Mouse (Mus musculus) cerebellum, adult 9-10 months (tissue): Measurements from ENCODE around the gene Atp8b5.

Source experiments
- DNase-seq: peaks from one replicate; pipeline ENCODE4 v3.0.0; 2022

Atp8b5 gene

DNA sequence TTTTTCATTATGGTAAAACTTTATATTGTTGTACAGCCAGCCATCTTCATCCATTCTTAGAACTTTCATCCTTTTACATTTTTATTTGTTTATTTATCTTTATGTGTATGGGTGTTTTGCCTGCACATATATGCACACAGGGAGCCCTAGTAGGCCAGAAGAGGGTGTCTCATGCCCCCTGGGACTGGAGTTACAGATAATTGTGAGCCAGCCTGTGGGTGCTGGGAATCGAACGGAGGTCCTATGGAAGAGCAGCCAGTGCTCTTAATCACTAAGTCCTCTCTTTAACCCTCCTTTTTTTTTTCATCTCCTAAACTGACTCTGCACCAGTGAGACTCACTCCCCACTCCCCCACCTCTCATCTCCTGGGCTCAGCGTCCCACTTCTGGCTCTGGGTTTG is 117.6 kb downstream of the Atp8b5 start:
- peak; percentile 12 for DNase-seq

DNA sequence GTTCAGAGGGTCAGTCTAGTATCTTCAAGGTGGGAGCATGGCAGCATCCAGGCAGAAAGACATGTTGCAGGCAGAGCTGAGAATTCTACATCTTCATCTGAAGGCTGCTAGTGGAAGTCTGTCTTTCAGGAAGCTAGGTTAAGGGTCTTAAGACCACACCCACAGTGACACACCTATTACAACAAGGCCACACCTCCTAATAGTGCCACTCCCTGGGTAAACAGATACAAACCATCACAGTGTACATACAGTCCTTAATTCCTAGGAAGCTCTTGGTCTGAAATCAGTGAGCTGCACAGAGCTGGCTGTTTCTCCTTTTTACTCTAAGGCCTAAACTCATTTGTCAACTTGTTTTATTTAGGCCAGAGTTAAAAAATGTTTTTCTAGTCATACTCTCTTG is 120.0 kb downstream of the Atp8b5 start:
- DNase-seq = no peak

DNA sequence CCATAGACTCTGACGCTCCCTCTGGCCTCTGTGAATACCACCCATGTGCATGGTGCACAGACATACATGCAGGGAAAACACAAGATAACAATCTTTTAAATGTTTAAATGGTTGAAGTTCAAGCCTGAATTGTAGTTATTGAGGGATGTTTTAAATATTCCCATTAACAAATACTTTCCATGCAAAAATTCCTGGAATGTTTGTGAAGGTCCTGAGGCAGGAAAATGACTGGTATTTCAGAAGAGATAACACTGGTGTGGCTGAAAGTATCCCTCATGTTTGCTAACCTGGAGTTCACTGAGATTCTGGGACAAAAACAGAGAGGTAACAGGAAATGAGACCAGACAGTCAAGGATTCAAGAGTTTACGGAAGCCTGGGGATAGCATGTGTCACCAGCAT is 122.4 kb downstream of the Atp8b5 start:
- no peak for DNase-seq

DNA sequence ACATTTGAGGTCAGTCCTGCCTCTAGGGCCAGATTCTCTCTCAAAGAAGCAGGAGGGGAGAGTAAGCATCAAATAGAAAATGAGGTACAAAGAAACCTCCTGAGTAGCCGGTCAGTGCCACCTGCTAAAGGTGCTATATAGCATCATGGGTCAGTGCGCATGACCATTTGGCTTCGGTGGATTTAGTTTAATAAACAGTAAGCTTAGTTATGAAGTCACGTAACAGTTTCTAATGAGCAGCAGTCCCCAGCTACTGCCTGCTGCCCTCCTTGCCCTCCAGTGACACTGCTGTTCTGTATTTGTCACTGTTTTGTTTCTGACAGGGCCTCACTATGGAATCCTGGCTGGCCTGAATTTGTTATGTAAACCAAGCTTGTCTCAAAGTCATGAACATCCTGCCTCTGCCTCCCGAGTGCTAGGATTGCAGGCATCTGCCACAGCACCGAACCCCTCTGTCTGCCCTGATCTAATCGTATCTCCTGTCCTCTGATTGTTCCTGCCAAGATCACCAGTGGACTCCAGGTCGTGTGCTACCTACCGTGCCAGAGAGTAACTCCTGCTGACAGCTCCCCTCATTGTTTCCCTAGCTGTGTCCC is 123.0 kb downstream of the Atp8b5 start:
- no peak for DNase-seq

DNA sequence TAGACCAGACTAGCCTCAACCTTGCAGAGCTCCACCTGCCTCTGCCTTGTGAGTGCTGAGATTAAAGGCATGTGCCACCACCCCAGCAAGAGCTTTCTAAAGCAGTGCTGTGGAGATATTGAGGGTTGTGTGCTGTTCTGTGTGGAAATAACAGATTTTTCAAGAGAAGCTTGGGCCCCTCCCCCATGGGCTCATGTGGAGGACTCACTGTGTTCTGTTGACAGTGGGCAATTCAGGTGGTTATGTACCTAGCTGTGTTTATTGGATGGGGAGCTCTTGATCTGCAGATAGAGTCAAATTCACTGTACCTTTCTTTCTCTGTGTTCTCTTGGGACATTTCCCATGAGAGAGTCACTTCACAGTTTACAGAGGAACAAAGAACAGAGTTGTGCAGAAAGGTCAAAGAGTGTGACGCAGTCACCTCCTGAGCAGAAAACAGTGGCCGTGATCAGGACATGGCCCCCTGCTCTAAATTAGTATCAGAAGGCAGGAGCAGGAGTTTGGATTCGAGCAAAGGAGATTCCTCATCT is 124.6 kb downstream of the Atp8b5 start:
- DNase-seq = no peak

DNA sequence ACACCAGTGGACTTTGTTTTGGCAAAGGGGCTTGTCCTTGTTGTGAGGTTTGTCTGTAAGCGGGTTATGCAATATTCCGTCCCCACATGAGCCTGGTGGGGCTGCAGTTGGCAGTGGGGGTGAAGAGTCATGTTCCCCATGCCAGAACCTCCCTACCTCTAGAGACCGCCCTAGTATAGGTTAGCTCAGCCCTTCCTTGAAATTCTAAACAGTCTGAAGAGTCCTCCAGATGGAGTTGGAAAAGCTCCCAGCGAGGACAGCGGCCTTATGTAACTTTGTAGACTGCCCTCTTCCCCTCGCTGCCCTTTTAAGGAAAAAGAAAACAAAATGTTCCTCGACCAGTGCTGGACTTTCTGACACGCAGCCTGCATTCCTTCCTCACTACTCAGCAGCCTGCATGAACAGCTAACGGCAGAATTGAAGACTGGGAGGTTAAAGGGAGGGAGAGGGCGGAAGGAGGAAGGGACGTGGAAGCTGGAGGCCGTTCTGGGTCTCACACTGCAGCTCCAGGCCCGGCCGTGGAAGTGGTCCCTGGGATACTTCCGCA is 127.5 kb downstream of the Atp8b5 start:
- DNase-seq = peak; percentile 79

DNA sequence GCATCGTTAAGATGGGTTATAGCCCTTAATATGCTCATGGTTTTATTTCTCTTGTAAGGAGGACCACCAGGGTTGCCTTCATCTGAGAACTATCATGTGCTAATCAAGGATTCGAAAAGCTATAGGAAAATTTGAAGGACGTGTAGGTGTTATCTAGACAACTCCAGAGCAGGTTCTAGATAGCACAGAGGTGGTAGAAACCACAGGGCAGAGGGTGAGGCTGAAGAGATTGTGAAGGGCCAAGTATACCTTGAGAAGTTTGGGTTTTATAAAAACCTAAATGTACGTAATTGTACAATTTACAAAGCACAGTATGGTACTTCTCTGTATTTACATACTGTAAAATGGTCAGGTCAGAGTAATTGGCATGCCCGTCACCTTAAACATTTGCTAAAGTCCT is 128.2 kb downstream of the Atp8b5 start:
- DNase-seq = no peak

DNA sequence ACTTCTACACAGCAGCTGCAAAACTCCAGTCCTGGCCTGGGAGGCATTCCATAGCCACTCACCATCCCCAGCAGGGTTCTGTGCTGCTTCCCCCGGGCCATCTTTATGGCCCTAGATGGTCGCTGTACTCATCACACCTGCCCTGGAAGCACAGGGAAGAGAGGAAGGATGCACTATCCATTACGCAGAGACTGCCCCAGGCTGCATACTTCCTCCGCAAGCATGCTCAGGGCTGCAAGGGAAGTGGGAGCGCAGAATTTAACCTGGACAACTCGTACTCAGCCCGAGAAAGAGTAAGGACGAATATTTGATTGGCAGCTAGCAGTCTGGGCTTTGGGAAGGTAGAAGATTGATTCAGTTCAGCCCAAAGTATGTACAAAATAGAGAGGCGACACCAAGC is 128.9 kb downstream of the Atp8b5 start:
- DNase-seq = no peak

DNA sequence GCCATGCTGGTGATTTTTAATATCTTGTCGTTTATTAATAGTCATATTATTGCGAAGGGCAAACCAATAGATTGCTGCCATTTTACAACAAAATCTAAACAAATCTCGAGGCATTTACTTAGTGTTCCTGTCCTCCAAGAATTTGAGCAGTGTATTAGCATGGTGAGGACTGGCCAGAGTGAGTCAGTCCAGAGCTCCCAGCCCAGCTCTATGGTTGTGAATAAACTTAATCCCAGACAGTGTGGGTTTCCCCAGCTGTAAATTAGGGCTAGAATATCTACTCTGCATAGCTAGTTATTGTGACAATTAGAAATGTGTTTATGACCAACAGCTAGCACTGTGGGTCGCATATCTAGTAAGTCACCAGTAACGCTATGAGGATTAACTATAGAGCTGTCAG is 129.4 kb downstream of the Atp8b5 start:
- DNase-seq = no peak

DNA sequence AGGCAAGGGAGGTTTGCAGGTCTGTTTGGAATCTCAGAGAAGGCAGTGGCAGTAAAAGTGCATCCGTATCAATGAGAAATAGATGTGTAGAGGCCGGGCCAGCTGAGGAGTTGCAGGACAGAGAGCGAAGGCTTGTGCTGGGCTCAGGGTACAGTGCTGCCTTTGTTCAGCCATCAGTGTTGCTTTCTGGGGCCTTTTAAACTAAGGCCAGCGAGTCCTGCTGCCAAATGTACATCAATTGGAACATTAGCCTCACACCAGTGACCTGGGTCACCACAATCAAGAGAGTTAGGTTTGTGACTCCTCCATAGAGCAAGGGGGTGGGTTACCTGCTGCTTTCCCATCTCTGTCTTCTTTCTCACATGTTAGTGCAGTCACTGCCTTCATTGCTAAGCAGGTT is 131.1 kb downstream of the Atp8b5 start:
- DNase-seq = no peak

DNA sequence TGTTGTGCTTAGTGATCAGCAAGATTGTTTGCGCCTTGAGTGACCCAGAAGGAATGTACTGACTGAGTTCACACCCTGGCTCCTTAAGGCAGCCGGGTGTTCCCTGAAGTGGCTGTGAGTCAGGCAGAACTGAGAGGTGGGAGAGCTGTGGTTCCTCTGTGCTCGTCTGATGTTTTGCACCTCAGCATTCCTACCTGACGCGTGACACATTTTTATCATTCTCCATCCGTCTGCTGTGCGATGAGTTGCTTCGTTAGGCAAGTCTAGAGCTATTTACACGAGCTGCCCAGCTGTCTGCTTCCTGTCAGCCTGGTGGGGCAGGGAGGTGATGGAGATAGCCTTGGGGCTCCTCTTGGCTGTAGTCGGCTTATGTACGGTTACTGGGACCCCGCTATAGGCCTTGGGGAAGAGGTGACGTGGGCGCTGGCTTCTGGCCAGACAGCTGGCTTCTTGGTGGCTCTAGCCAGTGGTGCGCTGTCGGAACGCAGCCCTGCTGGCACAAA is 131.9 kb downstream of the Atp8b5 start:
- no peak for DNase-seq

DNA sequence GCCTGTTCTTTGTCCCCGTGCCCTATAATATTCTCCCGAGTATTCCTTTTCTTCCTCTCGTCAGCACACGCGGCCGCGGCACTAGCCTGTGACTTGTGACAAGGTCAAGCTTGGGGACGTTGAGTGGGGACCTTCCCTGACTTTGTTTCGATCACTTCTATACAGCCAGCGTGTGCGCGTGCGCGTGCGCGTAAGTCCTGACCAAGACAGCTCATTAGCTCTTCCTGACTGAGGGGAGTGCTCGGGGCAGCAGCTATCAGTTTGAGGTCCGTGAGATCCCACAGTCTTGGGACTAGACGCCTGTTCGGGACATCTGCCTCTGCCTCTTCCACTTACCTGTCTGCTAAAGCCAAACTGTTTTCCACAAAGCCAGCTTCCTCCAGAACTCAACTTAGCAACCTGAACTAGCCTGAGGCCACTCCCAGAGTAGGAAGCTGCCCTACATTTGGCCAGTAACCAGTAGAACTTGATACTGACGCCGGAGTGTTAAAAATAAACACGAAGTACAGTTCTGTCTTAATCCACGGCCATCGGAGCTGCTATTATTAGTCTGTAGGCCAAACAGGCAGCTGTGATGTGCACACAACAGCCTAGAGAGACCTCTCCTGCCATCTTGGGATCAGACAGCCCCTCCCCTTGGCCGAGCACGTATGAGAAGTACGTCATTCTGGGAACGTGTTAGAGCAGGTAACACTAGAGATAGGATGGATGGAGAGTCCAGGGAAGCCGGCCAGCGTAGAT is 132.6 kb downstream of the Atp8b5 start:
- no peak for DNase-seq

DNA sequence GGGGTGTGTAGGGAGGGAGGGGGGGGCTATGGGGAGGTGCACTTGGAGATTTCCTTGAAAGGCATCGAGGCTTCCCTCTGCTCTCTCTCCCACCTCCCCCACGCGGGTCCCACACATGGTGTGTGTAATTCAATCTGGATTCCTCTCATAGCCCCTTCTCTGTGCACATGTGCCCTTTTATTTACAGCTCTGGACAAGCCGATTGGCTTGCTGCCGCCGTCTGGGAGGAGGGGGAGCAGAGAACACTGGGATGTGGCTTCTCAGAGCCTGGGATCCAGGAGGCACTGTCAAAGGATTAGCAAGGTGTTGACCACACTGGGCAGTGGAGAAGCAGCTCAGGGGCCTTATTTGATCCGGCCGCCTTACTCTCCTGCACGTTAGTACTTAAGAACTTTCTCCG is 134.0 kb downstream of the Atp8b5 start:
- DNase-seq = no peak

DNA sequence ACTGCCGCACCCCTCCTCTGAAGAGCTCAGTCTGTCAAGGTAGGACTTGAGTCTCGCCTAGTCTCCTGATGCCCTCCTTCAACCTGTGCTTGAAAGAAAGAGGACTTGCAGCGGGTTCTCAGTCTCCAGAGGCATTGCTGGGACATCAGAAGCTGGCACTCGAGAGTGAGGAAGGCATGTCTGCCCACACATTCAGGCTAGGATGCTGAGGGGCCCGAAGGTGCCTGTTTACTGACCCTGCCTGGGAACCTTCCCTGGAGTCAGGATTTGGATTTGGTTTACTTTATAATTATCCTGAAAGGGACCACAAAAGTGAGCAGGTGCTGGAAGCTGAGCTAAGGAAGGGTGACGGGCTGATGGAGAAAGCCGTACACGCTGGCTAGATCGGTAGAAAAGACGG is 134.5 kb downstream of the Atp8b5 start:
- DNase-seq = no peak

DNA sequence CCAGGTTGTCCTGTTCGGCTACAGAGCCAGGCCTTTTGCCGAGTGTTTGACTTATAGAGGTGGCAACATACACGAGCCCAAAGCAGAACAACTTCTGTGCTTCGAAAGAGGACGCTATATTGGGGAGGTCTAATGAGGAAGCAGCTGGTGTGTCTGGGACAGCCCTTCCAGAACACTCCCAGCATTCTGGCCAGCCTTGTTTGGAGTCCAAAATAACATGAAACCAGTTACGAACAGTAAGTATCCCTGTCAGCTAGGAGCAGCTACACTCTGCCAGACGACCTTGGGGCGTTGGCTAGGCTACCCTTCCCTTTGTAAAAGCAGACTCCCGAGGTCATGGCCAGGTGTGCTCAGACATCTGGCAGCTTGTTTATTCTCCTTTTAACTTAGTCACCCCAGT is 135.3 kb downstream of the Atp8b5 start:
- no peak for DNase-seq

DNA sequence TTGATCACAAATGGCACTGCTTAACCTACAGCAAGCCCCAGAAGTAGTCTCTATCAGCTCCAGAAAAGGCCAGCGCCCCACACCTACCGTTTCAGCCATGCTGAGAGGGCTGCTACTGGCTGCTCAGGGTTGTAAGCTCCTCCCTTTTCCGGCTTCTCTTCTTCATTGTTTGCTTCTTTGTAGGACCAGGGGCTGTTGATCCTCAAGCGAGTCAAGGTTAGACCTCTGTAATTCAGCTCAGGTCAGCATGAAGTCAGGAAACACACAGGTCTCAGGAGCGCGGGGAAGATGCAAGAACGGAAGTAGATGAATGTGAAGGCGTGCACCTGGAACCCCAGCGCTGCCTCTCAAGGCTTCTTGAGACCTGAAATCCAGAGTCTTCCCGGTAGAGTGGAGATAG is 137.7 kb downstream of the Atp8b5 start:
- DNase-seq = no peak

DNA sequence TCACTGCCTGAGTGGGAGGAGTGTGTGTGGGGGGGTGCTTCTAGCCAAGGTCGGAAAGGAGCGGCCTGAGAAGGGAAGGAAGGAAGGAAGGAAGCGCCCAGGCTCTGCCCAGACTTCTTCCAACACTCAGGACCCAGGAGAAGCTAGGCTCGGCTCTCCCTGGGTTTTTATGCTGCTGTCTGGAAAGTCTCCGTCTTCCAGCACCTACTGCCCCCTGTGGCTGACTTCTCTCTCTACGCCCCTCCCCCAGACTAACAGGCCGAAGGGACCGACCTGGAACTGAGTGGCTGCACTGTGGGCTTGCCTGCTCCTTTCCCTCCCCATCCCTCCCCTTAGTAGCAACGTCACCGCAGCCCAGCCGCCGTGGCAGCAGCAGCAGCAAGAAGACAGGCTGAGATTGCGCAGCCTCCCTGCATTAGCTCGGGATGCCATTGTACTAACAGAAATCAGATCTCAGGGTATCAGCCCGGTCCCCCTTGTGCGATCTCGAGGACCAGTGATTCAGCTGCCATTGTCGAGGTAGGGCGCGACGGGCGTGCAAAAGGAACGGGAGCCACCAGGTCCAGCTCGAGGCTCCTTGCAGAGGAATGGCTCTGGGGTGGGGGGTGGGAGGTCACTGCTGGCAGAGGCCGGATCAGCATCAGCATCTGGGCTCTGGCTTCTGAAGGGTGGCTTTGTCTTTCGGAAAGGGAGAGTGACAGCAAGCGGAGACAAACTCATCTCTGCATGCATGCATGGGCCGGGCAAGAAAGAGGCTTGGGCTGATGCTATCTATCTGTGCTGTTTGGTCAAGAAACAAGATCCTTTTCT is 139.4 kb downstream of the Atp8b5 start:
- peak; percentile 60 for DNase-seq

DNA sequence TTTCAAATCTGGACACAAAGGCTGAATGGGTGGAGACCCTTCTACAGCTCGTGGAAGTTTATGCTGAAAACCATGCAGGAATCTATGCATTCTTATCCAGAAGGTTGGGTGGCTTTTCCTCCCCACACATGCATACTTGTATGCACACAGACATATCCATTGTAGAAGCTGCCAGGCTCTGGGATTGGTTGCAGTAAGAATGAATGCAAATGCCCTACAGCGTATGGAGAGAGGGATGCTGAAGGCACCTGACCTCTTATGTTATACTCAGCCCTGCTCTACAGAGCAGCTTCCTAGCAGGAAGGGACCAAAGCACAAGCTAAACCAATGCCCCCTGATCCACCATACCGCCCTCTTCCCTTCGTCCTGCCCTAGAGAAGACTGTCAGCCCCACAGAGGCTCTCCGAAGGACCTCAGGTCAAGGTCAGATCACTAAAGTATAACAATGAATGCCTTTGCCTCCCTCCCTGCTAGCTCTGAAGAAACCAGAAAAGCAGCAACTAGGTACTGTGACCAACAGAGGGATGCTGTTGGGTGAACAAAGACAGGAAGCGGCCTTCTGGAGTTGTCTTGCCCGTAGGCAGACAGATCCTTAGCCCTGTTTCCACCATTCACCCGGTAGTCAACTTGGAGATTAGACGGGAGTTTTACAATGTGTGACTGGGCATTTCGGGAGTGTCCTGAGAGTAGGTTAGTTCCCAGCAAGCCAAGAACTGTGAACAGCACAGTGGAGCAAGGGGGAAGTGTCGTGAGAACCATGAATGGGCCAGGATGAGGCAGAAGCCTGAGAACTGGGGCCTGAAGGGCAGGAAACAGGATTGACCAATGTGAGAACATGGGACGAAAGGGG is 140.3 kb downstream of the Atp8b5 start:
- no peak for DNase-seq

DNA sequence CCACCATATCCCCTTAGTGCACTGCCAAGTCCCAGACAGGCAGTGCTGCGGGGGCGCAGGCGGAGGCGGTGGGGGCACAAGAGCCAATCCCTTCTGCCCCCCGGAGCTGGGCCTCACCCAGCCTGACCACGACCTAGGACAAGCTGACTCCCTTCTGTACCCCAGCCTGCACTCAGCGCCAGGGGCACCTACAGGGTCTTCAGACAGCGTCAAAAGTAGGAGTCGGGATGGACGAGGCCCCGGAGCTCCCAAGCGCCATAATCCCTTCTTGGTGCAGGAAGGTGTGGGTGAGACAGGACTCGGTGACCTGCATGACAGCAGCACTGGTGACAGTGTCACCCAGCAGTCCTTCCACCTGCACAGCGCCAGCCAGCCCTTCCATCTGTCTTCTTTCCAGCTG is 147.8 kb downstream of the Atp8b5 start:
- no peak for DNase-seq

DNA sequence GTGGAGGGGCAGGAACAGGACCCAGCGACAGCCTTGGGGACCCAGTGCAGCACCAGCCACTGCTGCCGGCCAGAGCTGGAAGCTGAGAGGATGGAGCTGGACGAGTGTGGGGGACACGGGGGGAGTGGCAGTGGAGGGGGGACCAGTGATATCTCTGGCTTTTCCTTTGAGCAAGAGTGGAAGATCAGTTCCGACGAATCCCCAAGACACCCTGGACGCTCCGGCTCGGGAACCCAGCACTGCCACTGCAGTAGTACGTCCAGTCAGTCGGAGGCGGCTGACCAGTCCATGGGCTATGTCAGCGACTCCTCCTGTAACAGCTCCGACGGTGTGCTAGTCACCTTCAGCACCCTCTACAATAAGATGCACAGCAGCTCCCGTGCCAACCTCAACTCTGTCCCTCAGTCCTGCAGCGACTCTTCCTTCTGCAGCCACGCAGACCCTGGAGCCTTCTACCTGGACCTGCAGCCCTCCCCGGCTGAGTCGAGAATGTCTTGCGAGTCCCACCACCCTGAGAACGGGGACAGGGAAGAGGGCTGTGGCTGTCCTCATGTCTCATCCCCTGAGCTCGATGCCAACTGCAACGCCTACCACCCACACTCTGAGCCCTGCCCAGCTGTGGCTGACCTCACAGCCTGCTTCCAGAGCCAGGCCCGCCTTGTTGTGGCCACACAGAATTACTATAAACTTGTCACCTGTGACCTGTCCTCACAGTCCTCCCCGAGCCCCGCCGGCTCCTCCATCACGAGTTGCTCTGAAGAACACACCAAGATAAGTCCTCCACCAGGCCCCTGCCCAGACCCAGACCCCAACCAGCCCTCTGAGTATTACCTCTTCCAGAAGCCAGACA is 148.5 kb downstream of the Atp8b5 start:
- no peak for DNase-seq

DNA sequence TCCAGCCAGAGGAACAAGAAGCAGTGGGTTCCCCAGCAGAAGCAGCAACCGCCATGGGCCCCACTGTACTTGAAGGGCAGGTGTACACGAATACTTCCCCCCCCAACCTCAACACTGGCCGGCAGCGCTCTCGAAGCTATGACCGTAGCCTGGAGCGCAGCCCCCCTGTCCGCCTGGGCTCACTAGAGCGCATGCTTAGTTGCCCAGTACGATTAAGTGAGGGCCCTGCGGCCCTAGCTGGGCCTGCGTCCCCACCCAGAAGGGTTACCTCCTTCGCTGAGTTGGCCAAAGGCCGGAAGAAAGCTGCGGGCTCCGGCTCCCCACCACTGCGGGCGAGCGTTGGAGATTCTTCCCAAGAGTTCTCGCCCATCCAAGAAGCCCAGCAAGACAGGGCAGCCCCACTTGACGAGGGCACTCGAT is 149.1 kb downstream of the Atp8b5 start:
- DNase-seq = no peak
